Mouse (Mus musculus): ENCODE measurements around the gene Sept7.

- TF ChIP-seq POLR2A (IDR thresholded peaks at IDR 0.05; ENCODE audit: low read depth, low read length) = no peak
- TF ChIP-seq CTCF (IDR thresholded peaks at IDR 0.05; ENCODE audit: borderline replicate concordance, insufficient read depth, low read length) = no peak
Observed at GRCm38 (mm10) chr9:25213164-25213557, 39.1 kb upstream of the Sept7 start.
